Mouse (Mus musculus) myocyte (in vitro differentiated cells): ENCODE data around the gene Ppp1r11.

ENCODE experiments used
- CEBPB ChIP-seq: IDR thresholded peaks from 2 replicates; pipeline ENCODE4 v1.6.1; 2011; ENCODE audit warnings: mild to moderate bottlenecking, moderate library complexity; ENCODE audit not compliant: poor library complexity, insufficient read depth, severe bottlenecking
- E2F4 ChIP-seq: IDR thresholded peaks from one replicate; pipeline ENCODE4 v1.6.1; 2011; ENCODE audit warnings: mild to moderate bottlenecking, control low read depth, moderate library complexity; ENCODE audit not compliant: insufficient read depth
- MAX ChIP-seq: IDR thresholded peaks from one replicate; pipeline ENCODE4 v1.6.1; 2011; ENCODE audit warnings: low read depth, mild to moderate bottlenecking, control low read depth
- MYOD1 ChIP-seq, 3 experiments: IDR thresholded peaks; one replicate each; pipeline ENCODE4 v1.6.1; 2011; ENCODE audit warnings: control low read depth in 2 of 3, low read depth in 2 of 3, mild to moderate bottlenecking in 2 of 3, moderate library complexity in 1 of 3; ENCODE audit not compliant: insufficient read length in 2 of 3, control insufficient read depth in 1 of 3
- POLR2A ChIP-seq: IDR thresholded peaks from one replicate; pipeline ENCODE4 v1.6.1; 2011; ENCODE audit warnings: low read depth, mild to moderate bottlenecking, control low read depth, moderate library complexity; ENCODE audit not compliant: insufficient read length
- TCF3 ChIP-seq: IDR thresholded peaks from one replicate; pipeline ENCODE4 v1.6.1; 2011; ENCODE audit warnings: low read depth, control low read depth; ENCODE audit not compliant: insufficient read length
- USF1 ChIP-seq: IDR thresholded peaks from one replicate; pipeline ENCODE4 v1.6.1; 2011; ENCODE audit warnings: low read depth, mild to moderate bottlenecking, control low read depth, moderate library complexity

DNA sequence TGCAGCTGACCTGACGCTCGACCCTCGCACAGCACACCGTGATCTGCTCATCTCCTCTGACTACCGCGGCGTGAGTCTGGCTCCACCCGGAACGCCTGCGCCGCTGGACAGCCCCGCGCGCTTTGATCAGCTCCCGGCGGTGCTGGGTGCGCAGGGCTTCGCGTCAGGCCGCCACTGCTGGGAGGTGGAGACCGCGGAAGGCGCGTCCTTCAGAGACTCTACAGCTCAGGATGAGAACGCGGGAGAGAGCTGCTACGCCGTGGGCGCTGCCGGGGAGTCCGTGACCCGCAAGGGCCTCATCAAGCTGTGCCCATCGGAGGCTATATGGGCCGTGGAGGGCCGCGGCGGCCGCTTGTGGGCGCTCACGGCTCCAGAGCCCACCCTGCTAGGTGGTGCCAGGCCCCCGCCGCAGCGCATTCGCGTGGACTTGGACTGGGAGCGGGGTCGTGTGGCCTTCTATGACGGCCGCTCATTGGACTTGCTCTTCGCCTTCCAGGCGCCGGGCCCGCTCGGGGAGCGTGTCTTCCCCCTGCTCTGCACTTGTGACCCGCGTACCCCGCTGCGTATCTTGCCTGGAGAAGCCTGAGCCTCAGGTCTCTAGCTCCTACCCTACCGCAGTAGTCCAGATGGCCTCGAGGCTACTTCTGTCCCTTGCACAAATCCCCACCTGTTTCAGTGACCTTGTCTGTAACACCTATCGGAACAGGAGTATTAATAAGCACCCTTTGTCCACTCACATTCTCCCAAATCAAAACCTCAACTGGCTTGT, 4.3 kb downstream of the Ppp1r11 start:
- no peak for TF ChIP-seq MYOD1 (IDR thresholded peaks at IDR 0.05; ENCODE audit: control insufficient read depth in 1 of 3, insufficient read length in 2 of 3, low read depth in 2 of 3)
- peak; percentile 28 for TF ChIP-seq POLR2A
- TF ChIP-seq MAX = no peak
- TF ChIP-seq CEBPB = no peak
- no peak for TF ChIP-seq USF1
- no peak for TF ChIP-seq E2F4
- no peak for TF ChIP-seq TCF3
